Mouse (Mus musculus) activated CD4-positive, CD25-positive, alpha-beta regulatory T cell, adult 4 months (primary cell): ENCODE measurements around the gene Xrn2. TPM values are rescaled to one million over a fixed set of nuclear protein-coding genes. Genes with fewer than 3 reads are reported as not detected.

Experiments used
- ATAC-seq: one replicate; pipeline ENCODE4 v1.8.0; 2017
- polyA plus RNA-seq, 2 experiments: library from polyadenylated mRNA; unstranded; fragments of 100-300 nt; shearing (Covaris generic); gene quantifications; one replicate each; pipeline ENCODE4 v1.2.1; 2017

Xrn2 gene
- polyA plus RNA-seq, 2 experiments from 2014 or later = 173 to 239 TPM

DNA sequence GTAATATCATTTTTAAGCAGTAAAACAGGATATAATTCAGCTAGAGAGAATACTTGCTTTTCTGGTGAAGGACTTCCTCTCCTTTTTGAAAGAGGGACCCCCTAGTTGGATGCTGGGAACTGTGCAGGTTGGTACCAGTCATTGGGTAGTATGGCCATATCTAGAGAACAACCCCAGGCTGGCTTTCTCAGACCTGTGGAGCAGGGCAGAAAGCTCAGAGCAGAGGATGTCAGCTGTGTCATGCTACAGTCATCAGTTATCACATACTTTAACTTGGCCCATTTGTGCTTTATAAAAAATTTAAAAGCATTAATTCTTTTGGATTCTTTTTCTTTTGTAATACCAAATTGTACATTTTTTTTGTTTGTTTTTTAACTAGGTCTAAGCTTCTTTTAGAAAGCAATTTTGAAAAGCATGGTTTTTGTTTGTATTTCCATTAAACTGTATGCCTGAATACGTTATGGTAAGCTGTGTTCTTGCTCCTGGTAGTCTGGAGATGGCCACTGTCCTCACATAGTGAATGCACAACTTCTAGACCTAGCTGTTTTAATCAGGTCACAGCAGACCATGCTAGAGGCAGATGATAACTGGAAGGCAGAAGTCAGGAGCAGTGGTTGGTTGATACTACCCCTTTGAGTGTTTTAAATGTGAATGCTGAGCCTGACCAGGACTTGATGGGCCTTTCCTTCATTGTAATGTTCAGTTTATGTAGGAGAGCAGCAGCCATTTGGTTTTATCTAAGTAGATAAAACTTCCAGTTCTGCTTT is 54.9 kb downstream of the Xrn2 start:
- ATAC-seq = no peak

DNA sequence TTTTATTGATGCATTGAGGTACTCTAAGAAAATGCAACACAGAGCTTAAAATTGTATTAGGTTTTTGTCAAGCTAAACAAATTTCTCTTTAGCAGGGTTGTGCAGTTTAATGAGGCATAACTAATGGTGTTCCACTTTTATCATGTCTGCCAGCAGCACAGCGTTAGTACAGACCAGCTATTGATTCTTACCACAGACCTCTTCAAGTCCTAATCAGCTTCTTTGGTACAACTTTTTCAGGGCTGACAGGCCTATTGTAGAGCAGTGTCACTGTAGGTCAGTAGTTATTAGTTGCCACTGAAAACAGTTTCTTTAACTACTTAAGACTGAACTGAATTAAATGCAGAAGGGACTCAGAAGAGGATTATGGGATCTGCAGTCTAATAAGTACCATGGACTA is 56.3 kb downstream of the Xrn2 start:
- ATAC-seq = no peak

DNA sequence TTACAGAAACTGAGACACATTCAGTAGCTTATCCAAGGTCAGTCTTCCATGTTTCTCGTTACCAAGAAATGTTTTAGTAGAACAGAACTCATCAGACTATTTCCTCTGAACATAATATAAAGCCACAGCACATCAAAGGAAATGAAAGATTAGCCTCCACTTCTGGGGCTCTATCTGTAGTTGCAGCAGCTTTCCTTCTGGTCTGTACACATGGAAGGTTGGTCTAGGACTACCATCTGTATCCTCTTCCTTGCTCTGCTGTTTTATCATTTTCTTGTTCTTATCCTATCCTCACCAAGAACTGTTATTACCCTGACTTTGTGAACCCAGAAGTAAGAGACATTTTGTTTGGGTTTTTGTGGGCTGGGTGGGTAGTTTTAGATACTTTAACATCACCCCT is 57.5 kb downstream of the Xrn2 start:
- ATAC-seq = no peak

DNA sequence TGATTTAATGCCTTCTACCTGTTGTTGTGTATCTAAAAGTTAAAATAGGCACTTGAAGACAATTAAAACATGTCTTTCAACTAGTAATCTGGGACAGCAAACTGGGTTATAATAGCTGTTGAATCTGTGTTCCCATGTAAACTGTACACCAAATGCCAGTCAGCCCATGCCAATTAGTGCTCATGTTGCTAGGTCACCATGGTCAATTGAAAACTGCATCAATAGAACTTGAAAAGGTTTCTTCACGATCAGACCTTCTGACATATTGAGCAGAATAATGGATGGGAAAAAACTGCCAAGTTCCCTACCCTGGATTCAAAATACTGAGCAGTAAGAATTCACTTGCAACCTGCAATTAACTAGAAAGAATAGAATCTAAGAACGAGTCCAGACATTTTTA is 61.2 kb downstream of the Xrn2 start:
- no peak for ATAC-seq

DNA sequence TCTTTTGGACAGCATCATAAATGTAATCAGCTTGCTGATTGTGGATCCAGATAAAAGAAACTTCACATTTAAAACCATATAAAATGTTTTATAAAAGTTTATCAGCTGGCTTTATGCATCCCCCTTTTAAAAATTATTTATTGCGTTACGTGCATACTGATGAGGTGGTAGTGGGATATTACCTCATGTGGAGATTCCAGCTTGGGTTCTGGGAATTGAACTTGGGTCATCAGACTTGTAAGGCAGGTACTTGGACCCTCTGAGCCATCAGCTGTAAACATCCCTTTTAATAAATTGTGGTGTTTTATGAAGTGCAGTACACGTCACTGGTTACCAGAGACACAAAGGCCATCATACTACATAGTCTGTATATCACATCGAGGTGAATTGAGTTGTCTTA is 61.6 kb downstream of the Xrn2 start:
- ATAC-seq = no peak

GRCm38 (mm10) chr2:147082391-147082790 is 69.6 kb downstream of the Xrn2 start:
- no peak for ATAC-seq

GRCm38 (mm10) chr2:147083471-147084365 is 70.9 kb downstream of the Xrn2 start:
- peak; percentile 27 for ATAC-seq

- no peak for ATAC-seq
These were observed 71.7 kb downstream of the Xrn2 start for GRCm38 (mm10) chr2:147084366-147085071.

DNA sequence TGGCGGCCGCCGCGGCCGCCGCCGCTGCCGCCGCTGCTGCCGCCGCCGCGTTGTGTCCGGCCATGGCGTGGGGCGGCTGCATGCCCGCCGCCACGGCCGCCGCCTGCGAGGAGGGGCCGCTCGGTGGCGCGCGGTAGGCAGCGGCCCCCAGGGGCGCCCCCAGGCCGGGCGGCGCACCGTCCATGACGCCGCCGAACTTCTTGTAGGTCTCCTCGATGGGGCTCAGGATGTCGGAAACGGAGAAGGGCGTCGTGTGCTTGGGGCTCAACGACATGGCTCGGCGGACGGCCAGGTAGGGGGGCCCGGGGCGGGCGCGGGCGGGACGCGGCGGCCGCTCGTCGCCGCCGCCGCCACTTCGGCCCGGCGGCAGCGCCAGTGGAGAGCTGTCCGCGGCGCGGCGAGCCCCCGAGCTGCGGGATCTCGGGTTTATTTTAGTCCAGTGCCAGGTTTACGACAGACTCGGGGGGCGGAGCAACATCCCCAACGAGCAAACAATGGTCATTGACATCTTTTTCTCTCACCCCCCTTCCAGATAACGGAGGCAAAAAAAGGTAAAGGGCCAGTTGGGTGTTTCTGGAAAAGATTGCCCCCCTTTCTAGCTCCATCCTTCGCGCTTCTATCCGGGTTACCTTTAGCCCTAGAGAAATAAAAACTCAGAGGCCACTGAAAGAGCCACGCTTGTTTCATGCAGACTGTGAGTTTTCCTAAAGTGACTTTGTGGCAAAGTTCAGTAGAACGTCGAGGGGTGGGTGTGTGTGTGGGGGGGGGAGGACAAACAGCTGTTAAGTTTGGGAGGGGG is 72.5 kb downstream of the Xrn2 start, which contains the start of gene Nkx2-4:
Nkx2-4 (minus strand) TSS at position 374 of the 799 bp plus-strand sequence.
- no peak for ATAC-seq

- ATAC-seq = no peak
These were observed 73.1 kb downstream of the Xrn2 start for GRCm38 (mm10) chr2:147085937-147086336.

DNA sequence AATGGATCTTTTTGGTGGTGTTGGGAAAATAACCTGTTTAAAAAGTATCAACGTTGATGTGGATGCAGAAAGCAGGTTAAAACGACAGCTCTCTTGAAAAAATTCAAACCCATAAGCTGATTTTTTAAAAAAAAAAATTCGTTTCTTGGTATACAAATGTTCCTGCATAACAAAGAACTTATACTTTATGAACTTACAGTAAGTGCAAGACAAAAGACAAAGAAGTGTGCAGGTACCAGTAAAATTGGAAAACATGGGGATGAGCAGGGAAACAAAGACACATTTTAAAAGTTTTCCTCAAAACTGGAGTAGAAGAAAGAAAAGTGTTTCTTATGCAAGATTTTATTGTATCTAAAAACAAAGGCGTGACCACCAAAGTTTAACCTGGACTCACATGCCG is 73.6 kb downstream of the Xrn2 start:
- no peak for ATAC-seq

DNA sequence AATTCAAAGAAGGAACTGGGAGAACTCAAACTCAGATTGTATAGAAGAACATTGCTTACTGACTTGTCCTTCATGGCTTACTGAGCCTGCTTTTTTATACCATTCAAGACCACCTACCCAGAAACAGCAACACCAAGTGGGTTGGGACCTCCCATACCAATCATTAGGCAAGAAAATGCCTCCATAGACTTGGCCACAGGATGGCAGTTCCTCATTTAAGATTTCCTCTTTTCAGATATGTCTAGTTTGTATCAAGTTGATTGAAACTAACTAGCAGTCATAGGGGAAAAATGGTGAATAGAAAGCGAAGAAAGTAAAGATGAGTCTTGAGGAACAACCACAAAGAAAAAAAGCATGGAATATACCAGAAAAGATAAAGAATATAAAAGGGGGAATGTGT is 106.9 kb downstream of the Xrn2 start:
- no peak for ATAC-seq

DNA sequence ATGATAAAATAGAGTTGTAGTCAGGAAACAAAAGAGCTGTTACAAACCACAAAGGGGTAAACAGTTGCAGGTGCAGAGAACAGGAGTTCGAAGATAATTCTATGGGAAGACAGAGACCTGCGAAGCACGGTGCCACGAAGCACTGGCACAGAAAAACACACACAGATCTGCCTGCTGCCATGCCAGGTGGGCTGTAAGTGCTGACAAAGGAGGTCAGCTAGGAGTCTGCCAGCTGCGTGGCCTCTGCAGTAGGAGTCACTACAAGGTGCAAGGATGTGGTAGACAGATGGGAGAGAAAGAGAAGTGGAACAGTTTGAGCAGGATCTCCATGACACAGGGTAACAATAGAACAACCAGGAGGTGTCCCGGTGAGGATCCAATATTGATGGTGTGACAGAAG is 114.6 kb downstream of the Xrn2 start:
- ATAC-seq = no peak

Other genes with a start within 250 kb of the Xrn2 start
- gene Kiz, start 157.1 kb upstream of the Xrn2 start, polyA plus RNA-seq = 10 to 100 TPM; 16.3 to 20.0 TPM
- not detected for gene Nkx2-4, start 72.4 kb downstream of the Xrn2 start, polyA plus RNA-seq
- gene Nkx2-2, start 181.2 kb downstream of the Xrn2 start, polyA plus RNA-seq = not detected